Mouse (Mus musculus): ENCODE data around the gene D10Jhu81e.

Gene D10Jhu81e

DNA sequence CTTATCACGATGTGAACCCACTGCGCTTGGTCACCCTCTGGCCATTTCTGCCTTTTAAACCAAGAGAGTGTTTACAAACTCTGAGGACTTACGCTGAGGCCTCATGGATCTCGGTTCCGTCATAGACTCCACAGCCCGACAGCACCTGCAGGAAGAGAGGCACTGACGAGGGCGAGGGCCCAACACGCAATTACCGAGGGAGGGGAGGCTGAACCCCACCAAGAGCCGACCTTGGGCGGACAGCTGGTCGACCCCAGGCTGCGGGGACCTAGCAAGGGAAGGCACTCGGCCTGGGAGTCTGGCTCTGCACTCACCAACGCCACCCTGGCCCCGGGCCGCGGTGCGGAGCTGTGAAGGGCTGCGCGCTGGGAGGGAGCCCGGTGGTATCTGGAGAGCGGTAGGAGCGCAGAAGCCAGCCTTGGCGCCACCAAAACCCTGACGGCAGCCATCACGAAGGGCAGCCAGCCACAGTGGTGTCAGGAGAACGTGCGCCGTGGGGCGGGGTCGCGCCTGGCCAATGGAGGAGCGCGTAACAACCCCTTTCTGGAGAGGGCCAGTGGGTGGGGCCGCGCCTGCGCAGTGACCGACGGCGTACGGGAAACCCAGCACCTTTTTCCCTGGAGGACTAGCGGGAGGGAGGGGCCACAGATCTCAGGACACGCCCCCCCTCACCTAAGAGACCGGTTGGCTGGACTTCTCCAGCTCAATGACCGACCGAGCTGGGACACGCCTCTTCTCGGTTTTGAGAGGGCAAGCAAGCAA, at the start of gene D10Jhu81e:
Gene D10Jhu81e, minus strand, starts transcription at position 502 of the 762 bp plus-strand sequence.
- peak; percentile 99 for DNase-seq (ENCODE audit: low read depth, low spot score)

DNA sequence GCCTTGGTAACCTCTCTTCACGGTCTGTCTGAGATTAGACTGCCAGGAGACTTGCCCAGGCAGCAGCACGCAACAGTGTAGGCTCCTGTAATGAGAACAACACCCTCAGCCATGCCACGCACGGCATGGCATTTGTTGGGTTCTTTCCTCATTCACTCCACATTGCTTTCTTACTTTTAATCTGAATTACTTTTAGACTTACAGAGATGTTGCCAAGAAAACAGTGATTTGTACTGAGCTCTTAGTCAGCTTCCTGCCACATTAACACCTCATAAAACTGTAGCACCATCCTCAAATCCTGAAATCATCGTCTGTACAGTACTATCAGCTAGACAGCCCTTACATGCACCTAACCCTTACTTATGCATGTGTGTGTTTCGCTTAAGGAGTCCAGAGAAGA, 49.0 kb upstream of the D10Jhu81e start:
- DNase-seq (ENCODE audit: low read depth, low spot score), result no peak

DNA sequence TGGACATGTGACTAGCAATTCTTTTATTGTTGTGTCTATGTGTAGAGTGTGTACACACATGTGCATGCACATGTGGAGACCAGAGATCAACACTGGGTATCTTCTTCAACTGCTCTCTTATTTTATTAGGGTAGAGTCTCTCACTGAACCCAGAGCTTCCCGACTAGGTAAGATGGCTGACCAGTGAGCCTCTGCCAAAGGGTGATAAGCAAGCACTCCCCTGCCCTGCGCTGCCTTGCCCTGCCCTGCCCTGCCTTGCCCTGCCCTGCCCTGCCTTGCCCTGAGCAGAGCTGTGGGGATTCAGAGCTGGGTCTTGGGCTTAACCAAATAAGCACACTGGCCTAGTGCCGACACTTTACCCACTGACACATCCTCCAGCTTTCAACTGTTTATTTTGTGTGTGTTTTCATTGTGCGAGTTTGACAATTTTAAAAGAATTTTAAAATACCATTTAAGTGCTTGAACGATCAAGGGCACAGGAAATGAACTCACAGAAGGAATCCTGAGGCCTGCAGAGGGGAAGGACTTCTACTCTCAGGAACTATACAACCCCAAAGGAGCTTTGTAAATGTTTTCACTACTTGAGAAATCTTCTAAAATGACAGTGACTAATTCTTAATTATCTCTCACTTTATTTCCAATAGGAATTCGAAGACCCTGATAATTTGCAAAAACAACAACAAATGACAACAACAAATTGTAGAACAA, 46.9 kb upstream of the D10Jhu81e start:
- DNase-seq (ENCODE audit: low read depth, low spot score), result no peak

DNA sequence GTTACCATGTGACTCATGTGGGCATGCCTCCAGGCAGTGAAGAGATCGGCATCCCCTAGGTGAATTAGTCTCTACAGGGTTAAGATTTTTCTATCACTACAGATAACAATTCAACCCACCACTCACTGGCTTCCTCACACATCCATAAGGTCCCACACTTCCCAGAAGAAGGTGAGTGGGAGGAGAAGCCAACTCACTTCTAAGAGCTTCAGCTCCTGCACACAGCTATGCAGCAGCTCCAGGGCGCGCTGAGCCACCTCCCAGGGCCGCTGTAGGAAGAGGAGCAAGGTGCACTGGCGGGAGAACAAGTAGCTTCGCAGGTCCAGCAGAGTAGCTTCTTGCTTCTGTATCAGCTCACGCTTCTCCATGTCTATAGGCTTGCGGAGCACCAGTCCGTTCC, 44.8 kb upstream of the D10Jhu81e start:
- DNase-seq (ENCODE audit: low read depth, low spot score), result no peak

DNA sequence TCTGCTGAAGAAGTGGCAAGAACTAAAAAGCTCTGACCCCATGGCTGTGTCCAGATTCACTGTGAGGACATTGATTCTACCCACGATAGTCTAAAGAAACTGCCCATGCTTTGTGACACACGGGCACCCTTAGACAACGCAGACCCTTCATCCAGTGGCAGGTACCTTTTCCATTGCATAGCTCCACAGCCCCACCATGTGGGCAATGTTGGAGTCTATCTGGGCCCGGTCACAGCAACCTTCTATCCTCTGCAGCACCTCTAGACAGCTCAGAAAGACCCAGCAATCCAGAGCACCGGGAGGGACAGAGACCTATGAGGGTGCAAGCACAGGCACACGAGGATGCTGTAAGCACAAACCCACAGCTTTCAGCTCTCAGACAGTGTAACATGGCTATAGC, 41.7 kb upstream of the D10Jhu81e start:
- DNase-seq (ENCODE audit: low read depth, low spot score), result peak; percentile 60

DNA sequence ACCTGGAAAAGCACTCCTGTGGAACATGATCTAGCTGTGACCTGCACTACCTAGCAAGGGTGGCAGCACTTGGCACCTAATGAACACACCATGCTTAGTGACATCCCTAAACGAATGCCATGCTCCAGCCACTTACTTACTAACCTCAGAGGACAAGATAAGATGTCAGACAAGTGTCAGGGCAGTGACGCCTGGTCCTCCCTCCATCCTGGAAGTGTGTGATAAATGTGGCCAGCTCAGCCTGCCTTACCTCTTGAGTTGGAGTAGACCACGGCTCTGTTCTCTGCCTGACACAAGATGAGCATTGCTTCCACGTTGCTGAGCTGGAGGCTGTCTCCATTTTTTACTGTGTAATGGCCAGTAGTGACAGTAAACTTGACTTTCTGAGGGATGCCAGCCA, 31.6 kb upstream of the D10Jhu81e start:
- no peak for DNase-seq (ENCODE audit: low read depth, low spot score)

DNA sequence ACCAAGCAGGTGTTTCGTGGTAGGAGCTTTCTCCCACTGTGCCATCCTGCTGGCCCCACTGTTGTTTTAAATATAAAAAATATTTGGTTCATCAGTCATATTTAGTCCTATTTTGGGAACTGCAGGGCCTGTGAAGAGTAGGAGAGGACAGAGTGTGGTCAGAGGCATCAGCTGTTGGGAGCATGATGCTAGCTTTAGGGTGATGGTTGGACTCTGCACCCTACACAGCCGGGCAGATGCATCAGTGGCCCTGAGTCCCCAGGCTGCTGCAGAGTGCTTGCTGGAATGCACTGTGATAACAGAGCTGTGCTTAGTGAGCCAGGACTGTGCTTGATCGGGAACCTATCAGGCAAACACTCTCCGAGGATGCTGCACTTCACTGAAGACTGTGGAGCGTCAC, 23.4 kb upstream of the D10Jhu81e start:
- DNase-seq (ENCODE audit: low read depth, low spot score), result no peak

DNA sequence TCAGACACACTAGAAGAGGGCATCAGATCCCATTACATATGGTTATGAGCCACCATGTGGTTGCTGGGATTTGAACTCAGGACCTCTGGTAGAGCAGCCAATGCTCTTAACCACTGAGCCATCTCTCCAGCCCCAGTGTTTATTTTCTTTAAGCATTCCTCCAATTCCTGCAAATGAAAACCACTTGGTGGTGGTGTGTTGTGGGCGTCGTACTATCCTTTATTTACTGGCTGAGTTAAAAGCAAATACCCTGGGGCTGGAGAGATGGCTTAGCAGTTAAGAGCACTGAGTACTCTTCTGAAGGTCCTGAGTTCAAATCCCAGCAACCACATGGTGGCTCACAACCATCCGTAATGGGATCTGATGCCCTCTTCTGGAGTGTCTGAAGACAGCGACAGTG, 16.5 kb upstream of the D10Jhu81e start:
- peak; percentile 12 for DNase-seq (ENCODE audit: low read depth, low spot score)

DNA sequence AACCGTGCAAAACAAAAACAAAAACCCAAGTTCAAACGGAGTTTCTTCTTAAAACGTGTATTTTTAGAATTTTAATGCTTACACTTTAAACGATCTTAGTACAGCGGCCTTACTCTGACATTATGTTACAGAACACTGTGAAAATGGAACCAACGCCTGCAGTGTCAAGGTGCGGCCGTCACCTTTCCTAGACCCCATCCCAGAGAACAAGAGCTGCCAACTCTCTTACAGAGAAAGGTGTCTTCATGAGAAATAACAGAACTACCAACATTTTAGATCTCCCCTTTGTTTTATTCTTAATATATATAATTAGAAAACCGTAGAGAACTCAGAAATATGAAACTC, 15.8 kb upstream of the D10Jhu81e start:
- no peak for DNase-seq (ENCODE audit: low read depth, low spot score)

DNA sequence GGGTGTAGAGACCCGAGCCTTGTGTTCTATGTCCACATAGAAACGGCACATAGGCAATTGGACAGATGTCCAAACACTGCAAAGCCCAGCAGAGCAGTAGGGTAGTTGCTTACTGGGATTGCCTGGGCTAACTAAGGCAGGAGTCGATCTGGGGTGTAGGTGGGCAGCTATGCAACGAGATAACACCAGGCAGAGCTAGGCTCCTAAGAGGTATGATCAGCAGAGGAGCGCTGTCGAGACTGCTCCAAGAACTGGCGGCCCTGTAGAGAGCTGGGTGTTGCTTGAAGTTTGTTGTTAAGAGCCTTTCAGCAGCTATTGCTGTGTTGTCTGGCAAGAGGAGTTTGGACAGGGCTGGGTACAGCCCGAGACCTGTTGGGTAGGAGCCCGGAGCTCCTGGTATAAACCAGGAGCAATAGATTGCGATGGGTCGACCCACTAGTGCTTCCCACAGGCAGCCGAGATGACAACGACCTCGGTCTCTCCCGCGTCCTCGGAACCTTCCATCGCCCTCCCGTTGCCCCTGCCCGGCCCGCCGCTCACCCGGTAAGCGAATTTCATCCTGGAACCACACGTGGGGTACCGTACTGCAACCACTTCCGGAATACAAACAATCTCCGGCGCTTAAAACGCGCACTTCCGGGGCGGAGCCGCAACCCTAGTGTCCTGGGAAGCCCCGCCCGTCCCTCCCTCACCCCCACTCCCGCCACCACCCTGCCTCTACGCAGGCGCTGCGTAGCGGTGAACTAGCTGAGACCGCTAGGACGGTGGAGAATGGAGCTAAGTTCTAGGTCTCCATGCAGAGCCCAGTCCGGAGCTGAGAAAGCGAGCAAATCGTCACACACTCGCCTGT, 15.2 kb upstream of the D10Jhu81e start, which contains the start of gene Pwp2:
Gene Pwp2, minus strand, starts transcription at position 619 of the 850 bp plus-strand sequence.
- DNase-seq (ENCODE audit: low read depth, low spot score), result peak; percentile 98

DNA sequence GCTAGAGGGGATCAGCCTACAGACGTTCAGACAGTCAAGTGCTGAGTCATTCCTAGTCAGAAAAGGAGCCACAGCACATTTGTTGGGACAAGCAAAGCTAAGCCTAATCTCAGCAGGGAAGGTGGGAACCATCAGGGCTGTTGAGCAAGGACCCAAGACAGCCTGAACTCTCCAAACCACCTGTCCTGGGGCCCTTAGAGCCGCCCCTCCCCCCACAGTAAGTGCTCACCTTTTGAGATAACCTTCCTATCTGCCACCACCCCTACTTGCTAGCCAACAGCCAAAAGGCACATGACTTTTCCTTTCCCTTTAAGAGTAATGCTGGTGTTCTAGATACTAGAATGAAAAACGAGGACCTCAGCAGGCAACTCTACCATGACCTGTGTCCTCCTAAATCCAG, 14.0 kb upstream of the D10Jhu81e start:
- no peak for DNase-seq (ENCODE audit: low read depth, low spot score)

DNA sequence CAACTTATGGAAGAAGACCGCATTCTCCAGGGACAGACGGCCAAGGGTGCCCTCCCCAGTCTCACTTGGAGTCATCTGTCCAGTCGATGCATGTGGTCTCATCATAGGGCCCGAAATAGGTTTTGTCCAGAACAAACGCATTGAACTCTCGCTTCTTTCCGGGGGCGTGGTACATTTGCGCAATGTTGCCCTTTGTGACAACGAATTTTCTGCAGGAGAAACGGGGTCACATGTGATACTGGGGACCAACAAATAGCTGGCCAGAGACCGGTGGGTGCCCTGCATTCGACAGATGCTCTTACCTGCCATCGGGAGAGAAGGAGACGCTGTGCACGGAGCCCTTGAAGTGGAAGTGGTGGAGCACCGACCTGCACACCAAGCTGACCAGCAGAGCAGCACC, 12.7 kb upstream of the D10Jhu81e start:
- DNase-seq (ENCODE audit: low read depth, low spot score), result no peak

DNA sequence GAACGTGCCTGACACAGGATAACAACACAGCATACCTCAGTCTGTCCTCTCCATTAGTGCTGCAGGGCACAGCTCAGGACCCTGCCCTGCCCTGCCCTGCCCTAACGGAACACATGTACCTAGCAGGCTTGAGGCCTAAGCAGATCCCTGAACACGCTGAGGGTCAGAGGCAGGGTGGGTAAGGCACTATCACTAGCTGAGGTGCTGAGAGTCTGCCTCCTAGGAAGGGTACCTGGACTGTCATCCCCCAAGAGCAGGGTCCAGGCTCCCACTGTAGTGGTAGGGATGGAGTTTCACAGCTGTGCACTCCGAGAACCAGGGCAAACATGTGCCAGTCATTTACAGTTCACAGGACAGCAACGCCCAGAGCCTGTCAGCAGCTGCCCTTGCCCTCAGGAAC, 4.9 kb upstream of the D10Jhu81e start:
- DNase-seq (ENCODE audit: low read depth, low spot score), result no peak

DNA sequence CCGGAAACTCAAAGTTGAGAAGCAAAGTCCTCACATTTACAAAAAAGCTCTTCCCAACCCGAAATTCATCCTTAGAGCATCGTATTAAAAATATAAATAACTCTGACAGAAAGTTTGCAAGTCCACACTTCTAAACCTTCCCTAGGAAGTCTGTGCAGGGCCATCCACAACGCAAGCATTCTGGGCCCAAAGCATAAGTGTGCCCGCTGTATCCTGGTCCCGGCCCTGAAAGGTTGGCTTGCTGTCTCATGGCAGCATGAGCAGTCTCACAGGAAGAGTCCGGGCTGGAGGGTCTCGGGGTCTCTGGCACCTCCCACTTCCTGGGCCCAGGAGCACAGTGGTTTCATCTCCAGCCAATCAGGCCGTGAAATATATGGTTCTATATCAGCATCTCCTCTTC, 2.0 kb upstream of the D10Jhu81e start:
- no peak for DNase-seq (ENCODE audit: low read depth, low spot score)

DNA sequence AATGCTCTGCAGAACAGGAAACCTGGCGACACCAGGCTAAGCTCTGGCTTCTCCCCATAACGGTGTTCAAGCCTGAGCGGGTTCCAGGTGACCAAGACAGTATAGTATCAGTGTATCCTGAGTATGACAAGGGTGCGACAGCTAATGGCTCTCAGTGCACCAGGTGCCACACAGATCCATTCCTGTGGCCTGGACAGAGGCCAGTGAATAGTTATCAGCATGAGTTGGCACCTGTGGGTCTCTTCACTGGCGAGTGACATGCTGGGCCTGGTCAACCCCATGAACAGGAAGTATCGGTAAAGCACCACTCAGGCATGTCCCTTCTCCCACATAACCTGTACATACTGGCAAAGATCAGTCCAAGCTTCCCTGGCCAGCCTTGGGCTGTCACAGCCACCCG, 1.5 kb upstream of the D10Jhu81e start:
- DNase-seq (ENCODE audit: low read depth, low spot score), result no peak

DNA sequence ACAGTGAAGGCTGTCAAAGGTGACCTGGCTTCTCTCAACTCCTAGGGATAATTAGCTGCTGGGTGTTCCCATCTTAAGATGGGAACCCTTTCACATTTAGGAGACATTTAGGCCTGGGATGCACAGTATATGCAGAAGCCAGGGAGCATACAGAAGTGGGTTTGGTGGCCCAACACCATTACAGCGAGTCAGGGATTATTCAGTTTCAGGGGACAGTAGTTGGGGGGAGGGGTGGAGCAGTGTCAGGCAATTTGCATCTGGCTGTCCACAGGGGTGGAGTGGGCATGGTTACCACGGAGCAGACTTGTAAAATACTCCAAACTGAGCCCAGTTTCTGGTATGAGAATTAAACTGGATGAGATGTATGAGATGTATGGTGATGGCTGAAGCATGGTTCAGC, 863 bp upstream of the D10Jhu81e start:
- no peak for DNase-seq (ENCODE audit: low read depth, low spot score)

DNA sequence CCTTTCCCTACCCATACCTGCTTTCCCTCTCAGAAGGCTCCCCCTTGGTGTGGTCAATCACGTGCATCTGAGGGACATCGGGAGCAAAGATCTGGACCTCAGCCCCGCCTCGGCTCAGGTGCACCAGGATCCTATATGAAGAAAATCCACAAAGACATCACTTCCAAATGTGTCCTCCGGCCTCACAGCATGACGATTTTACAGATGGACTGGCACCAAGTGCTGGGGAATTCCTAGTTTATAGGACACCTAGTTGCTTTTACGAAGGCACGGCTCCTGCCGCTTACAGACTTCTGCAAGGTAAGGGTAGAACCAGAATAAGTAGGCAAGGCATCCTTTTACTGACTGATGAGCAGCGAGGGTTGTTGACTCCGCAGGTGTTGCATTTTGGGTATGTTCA, 790 bp downstream of the D10Jhu81e start:
- DNase-seq (ENCODE audit: low read depth, low spot score), result no peak

DNA sequence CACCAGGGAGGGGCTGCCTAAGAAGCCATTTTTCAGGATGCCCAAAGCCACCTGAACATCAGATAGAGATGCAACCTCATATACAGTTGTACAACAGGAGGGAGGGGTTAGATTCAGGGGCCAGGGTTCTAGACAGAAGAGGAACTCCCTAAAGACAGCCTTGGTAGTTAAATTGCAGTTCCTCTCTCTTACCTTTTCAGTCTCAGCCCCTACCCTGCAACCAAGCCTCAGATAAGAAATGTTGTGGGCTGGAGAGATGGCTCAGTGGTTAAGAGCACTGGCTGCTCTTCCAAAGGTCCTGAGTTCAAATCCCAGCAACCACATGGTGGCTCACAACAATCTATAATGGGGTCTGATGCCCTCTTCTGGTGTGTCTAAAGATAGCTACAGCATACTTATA, 1.8 kb downstream of the D10Jhu81e start:
- DNase-seq (ENCODE audit: low read depth, low spot score), result no peak

DNA sequence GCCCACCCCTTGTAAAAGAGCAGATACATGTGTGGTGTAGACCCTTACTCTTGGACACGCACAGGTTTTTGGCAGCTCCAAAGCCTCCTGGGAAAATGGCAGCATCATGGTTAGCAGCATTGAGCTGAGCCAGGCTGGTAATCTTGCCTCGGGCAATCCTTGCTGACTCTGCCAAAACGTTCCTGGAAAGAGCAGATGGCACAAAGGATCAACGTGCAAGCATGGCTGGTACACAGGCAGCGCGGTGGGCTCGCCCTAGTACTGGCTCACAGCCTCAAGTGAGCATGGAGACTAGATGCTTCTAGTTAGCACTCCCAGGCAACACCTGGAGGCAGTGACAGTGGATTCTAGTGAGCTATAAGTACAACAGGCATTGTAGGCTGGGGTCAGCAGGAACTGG, 2.2 kb downstream of the D10Jhu81e start:
- no peak for DNase-seq (ENCODE audit: low read depth, low spot score)

DNA sequence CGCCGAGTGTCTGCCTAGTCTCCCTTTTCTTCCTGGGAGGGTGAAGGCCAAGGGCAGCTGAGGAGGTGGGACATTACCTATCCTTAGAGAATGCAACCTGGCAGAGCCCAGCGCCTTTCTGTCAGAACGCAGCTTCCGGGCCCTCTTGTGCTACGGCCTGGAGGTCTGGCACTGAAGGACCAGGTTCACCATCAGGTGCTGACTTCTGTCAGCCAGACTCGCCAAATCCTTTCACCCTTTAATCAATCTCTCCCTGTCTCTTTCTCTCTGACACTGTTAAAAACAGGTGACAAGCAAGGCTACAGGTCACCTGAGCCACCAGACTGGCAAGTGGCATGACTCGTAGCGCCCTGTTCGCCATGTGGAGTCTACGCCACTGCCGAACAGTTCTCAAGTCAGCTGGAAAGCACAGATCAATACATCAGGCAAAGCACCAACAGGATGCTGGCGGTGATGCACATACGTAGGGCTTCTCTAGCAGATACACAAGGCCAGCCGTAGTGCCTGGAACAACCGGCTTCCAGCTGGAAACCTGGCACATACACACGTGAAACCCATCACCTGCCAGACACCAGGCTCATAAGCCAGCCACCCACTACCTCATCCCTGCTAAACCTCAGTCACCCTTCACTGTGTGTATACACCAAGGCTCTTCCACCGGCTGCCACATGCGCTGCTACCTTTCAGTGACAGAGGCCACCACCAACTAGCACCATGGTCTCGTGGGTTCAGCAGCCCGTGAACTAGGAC, 4.2 kb downstream of the D10Jhu81e start:
- DNase-seq (ENCODE audit: low read depth, low spot score), result no peak

DNA sequence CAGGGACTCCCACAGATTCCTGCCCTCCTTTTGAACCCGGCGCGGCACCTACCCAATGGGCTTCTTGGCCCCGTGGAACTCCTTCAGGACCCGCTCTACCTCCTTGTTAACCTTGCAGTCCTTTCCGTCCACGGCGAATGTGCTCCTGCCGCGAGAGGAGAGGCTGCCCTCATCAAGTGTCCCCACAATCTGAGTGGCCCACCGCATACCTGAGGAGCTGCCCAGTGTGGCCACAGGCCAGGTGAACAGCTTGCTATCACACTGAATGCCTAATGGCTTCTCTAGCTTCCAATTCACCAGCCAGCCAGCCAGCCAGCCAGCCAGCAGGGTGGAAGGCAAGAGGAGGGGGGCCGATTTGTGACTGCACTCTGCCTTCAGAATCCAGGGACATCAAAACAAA, 4.8 kb downstream of the D10Jhu81e start:
- no peak for DNase-seq (ENCODE audit: low read depth, low spot score)

DNA sequence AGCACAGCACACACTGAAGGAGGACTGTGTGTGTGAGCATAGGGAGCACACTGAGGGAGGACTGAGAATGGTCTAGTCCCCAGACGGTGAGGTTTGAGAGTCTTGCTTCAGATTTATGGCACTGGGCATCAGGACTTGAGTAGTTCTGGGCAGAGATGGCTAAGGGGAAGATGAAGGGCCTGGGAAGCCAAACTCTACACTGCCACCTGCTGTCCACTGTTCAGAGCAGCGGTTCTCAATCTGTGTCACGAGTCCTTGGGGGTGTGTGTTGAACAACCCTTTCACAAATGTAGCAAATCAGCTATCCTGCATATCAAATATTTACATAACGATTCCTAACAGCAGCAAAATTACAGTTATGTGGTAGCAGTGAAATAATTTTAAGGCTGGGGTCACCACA, 5.7 kb downstream of the D10Jhu81e start:
- DNase-seq (ENCODE audit: low read depth, low spot score), result peak; percentile 82
